Mouse (Mus musculus) midbrain, embryonic 15.5 days (tissue): ENCODE measurements around the gene Plxnc1. TPM values are rescaled to one million over a fixed set of nuclear protein-coding genes. Genes with fewer than 3 reads are reported as not detected.

ENCODE experiments used
- ATAC-seq: fragments of 200-750 bp; cut with Nextera tagmentation; replicated peaks from 2 replicates; pipeline ENCODE4 v1.8.0; 2017; ENCODE audit warnings: moderate TSS enrichment
- H3K27ac ChIP-seq: fragments of 300-500 bp; sonication (generic); 2 replicates; pipeline ENCODE4 v1.5.1; 2015; ENCODE audit warnings: mild to moderate bottlenecking, inconsistent platforms
- H3K27me3 ChIP-seq: fragments of 300-500 bp; sonication (generic); replicated peaks from 2 replicates; pipeline ENCODE4 v1.6.1; 2015; ENCODE audit warnings: inconsistent platforms
- H3K36me3 ChIP-seq: fragments of 300-500 bp; sonication (generic); replicated peaks from 2 replicates; pipeline ENCODE4 v1.6.1; 2015; ENCODE audit warnings: inconsistent platforms
- H3K4me1 ChIP-seq: fragments of 300-500 bp; sonication (generic); 2 replicates; pipeline ENCODE4 v1.6.1; 2015; ENCODE audit warnings: inconsistent platforms
- H3K4me2 ChIP-seq: fragments of 300-500 bp; sonication (generic); 2 replicates; pipeline ENCODE4 v1.6.1; 2015; ENCODE audit warnings: inconsistent platforms, mild to moderate bottlenecking, moderate library complexity
- H3K4me3 ChIP-seq: fragments of 300-500 bp; sonication (generic); 2 replicates; pipeline ENCODE4 v1.5.1; 2015; ENCODE audit warnings: mild to moderate bottlenecking, inconsistent platforms
- H3K9ac ChIP-seq: fragments of 300-500 bp; sonication (generic); 2 replicates; pipeline ENCODE4 v1.6.1; 2015; ENCODE audit warnings: mild to moderate bottlenecking, inconsistent platforms
- H3K9me3 ChIP-seq: fragments of 300-500 bp; sonication (generic); 2 replicates; pipeline ENCODE4 v1.6.1; 2016; ENCODE audit warnings: inconsistent platforms
- WGBS: fragments of 180-500 bp; shearing (Covaris S2); methylation state at CpG from one replicate; pipeline ENCODE4 v1.1.7; 2015; ENCODE audit warnings: mixed read lengths; 5-methylcytosine and 5-hydroxymethylcytosine counted together
- polyA plus RNA-seq: library from polyadenylated mRNA; unstranded; fragments of >200 nt; fragmentation: Nextera tagmentation; extraction: Ambion mirVana; gene quantifications from 2 replicates; pipeline ENCODE4 v1.2.1, GENCODE M21; 2015

Gene Plxnc1
- polyA plus RNA-seq, 1 experiment from 2014 or later, result 18.2 TPM

GRCm38 (mm10) chr10:94850565-94850964 lies 94.1 kb downstream of the Plxnc1 start:
- Histone ChIP-seq H3K4me2 (no peak overlapping the region), H3K36me3 (no peaks in the 10 kb centered on the region; the same call in 1 of the 2 replicates), H3K4me1 (no peaks in the 10 kb centered on the region), H3K9me3 (no peaks in the 10 kb centered on the region), H3K27me3 (no peaks in the 10 kb centered on the region), H3K9ac (no peak overlapping the region), H3K27ac (no peak overlapping the region), H3K4me3 (no peak overlapping the region)
- 66% methylated on average over 4 of the region's 4 CpGs for WGBS
- ATAC-seq, result no peak

- Histone ChIP-seq H3K9ac (no peak overlapping the region), H3K4me1 (no peaks in the 10 kb centered on the region), H3K27ac (no peak overlapping the region), H3K36me3 (no peaks in the 10 kb centered on the region; the same call in 1 of the 2 replicates), H3K4me2 (no peak overlapping the region), H3K4me3 (no peak overlapping the region), H3K27me3 (no peaks in the 10 kb centered on the region), H3K9me3 (no peaks in the 10 kb centered on the region)
- ATAC-seq, result no peak
- WGBS, result 93% methylated on average over 9 of the region's 9 CpGs
These were observed 94.7 kb downstream of the Plxnc1 start for GRCm38 (mm10) chr10:94849930-94850329.

- no peaks in the 10 kb centered on the region for H3K4me1 ChIP-seq
- no peak overlapping the region for H3K9ac ChIP-seq
- ATAC-seq, result no peak
- no peak overlapping the region for H3K4me2 ChIP-seq
- 92% methylated on average over 4 of the region's 4 CpGs for WGBS
- H3K27me3 ChIP-seq, result no peaks in the 10 kb centered on the region
- no peaks in the 10 kb centered on the region for H3K9me3 ChIP-seq
- H3K27ac ChIP-seq, result no peak overlapping the region
- no peaks in the 10 kb centered on the region; the same call in 1 of the 2 replicates for H3K36me3 ChIP-seq
- no peak overlapping the region for H3K4me3 ChIP-seq
These were observed 95.3 kb downstream of the Plxnc1 start for GRCm38 (mm10) chr10:94849360-94849759.

GRCm38 (mm10) chr10:94848344-94848743 lies 96.3 kb downstream of the Plxnc1 start:
- ATAC-seq, result no peak
- 94% methylated on average over 6 of the region's 6 CpGs for WGBS
- H3K4me1 ChIP-seq, result no peaks in the 10 kb centered on the region
- no peaks in the 10 kb centered on the region for H3K9me3 ChIP-seq
- no peaks in the 10 kb centered on the region for H3K27me3 ChIP-seq
- no peak overlapping the region for H3K9ac ChIP-seq
- H3K36me3 ChIP-seq, result no peaks in the 10 kb centered on the region; the same call in 1 of the 2 replicates
- no peak overlapping the region for H3K27ac ChIP-seq
- no peak overlapping the region for H3K4me2 ChIP-seq
- H3K4me3 ChIP-seq, result no peak overlapping the region

GRCm38 (mm10) chr10:94846501-94847105 lies 98.0 kb downstream of the Plxnc1 start:
- WGBS, result 90% methylated on average over 8 of the region's 8 CpGs
- no peak overlapping the region for H3K27ac ChIP-seq
- H3K36me3 ChIP-seq, result peaks cover 8% of the 10 kb centered on the region; the same call in 1 of the 2 replicates
- H3K4me3 ChIP-seq, result no peak overlapping the region
- H3K27me3 ChIP-seq, result no peaks in the 10 kb centered on the region
- ATAC-seq, result no peak
- no peaks in the 10 kb centered on the region for H3K4me1 ChIP-seq
- H3K9me3 ChIP-seq, result no peaks in the 10 kb centered on the region
- no peak overlapping the region for H3K9ac ChIP-seq
- H3K4me2 ChIP-seq, result no peak overlapping the region

GRCm38 (mm10) chr10:94844692-94845091 lies 99.9 kb downstream of the Plxnc1 start:
- Histone ChIP-seq H3K4me3 (no peak overlapping the region), H3K9me3 (no peaks in the 10 kb centered on the region), H3K36me3 (peaks cover 11% of the 10 kb centered on the region; the same call in 1 of the 2 replicates), H3K4me1 (no peaks in the 10 kb centered on the region), H3K27ac (no peak overlapping the region), H3K9ac (no peak overlapping the region), H3K27me3 (no peaks in the 10 kb centered on the region), H3K4me2 (no peak overlapping the region)
- 88% methylated on average over 6 of the region's 6 CpGs for WGBS
- no peak for ATAC-seq

- Histone ChIP-seq H3K27me3 (no peaks in the 10 kb centered on the region), H3K9ac (no peak overlapping the region), H3K4me1 (no peaks in the 10 kb centered on the region), H3K4me2 (no peak overlapping the region), H3K36me3 (peaks cover 17% of the 10 kb centered on the region; the same call in 1 of the 2 replicates), H3K4me3 (no peak overlapping the region), H3K27ac (no peak overlapping the region), H3K9me3 (no peaks in the 10 kb centered on the region)
- no peak for ATAC-seq
- WGBS, result 74% methylated on average over 9 of the region's 9 CpGs
These were observed 108.8 kb downstream of the Plxnc1 start for GRCm38 (mm10) chr10:94835874-94836273.

GRCm38 (mm10) chr10:94829407-94829806 lies 115.2 kb downstream of the Plxnc1 start:
- Histone ChIP-seq H3K4me2 (no peak overlapping the region), H3K4me1 (peaks cover 13% of the 10 kb centered on the region; the same call in 1 of the 2 replicates), H3K4me3 (no peak overlapping the region), H3K36me3 (peaks cover 14% of the 10 kb centered on the region; the same call in 1 of the 2 replicates), H3K9me3 (no peaks in the 10 kb centered on the region), H3K9ac (no peak overlapping the region), H3K27me3 (no peaks in the 10 kb centered on the region), H3K27ac (peak overlapping the region; percentile 72)
- peak; percentile 85 for ATAC-seq
- WGBS, result 46% methylated on average over 6 of the region's 6 CpGs

GRCm38 (mm10) chr10:94828734-94829230 lies 115.9 kb downstream of the Plxnc1 start:
- Histone ChIP-seq H3K27ac (no peak overlapping the region), H3K36me3 (peaks cover 14% of the 10 kb centered on the region; the same call in 1 of the 2 replicates)

GRCm38 (mm10) chr10:94827890-94828733 lies 116.5 kb downstream of the Plxnc1 start:
- no peak for ATAC-seq
- Histone ChIP-seq H3K27me3 (no peaks in the 10 kb centered on the region), H3K9me3 (no peaks in the 10 kb centered on the region), H3K27ac (no peak overlapping the region), H3K4me1 (peaks cover 22% of the 10 kb centered on the region; the same call in 1 of the 2 replicates), H3K4me2 (no peak overlapping the region), H3K36me3 (peaks cover 14% of the 10 kb centered on the region; the same call in 1 of the 2 replicates), H3K4me3 (no peak overlapping the region), H3K9ac (no peak overlapping the region)
- WGBS, result 89% methylated on average over 14 of the region's 14 CpGs

More at GRCm38 (mm10) chr10:94828734-94829230, 115.9 kb downstream of the Plxnc1 start:
- H3K4me2 ChIP-seq, result no peak overlapping the region
- no peak overlapping the region for H3K4me3 ChIP-seq
- no peaks in the 10 kb centered on the region for H3K27me3 ChIP-seq
- no peaks in the 10 kb centered on the region for H3K9me3 ChIP-seq
- no peak overlapping the region for H3K9ac ChIP-seq
- no peak for ATAC-seq
- H3K4me1 ChIP-seq, result peaks cover 19% of the 10 kb centered on the region; the same call in 1 of the 2 replicates
- 93% methylated on average over 7 of the region's 7 CpGs for WGBS

GRCm38 (mm10) chr10:94827325-94827724 lies 117.3 kb downstream of the Plxnc1 start:
- Histone ChIP-seq H3K27me3 (no peaks in the 10 kb centered on the region), H3K4me1 (peaks cover 22% of the 10 kb centered on the region; the same call in 1 of the 2 replicates), H3K9me3 (no peaks in the 10 kb centered on the region), H3K9ac (no peak overlapping the region), H3K27ac (no peak overlapping the region), H3K4me3 (no peak overlapping the region), H3K36me3 (peaks cover 7% of the 10 kb centered on the region; the same call in 1 of the 2 replicates), H3K4me2 (no peak overlapping the region)
- 86% methylated on average over 10 of the region's 10 CpGs for WGBS
- ATAC-seq, result no peak

GRCm38 (mm10) chr10:94826436-94826835 lies 118.2 kb downstream of the Plxnc1 start:
- Histone ChIP-seq H3K9ac (no peak overlapping the region), H3K27ac (no peak overlapping the region), H3K27me3 (no peaks in the 10 kb centered on the region), H3K4me2 (no peak overlapping the region), H3K36me3 (peaks cover 4% of the 10 kb centered on the region; the same call in 1 of the 2 replicates), H3K4me1 (peaks cover 22% of the 10 kb centered on the region; the same call in 1 of the 2 replicates), H3K9me3 (no peaks in the 10 kb centered on the region), H3K4me3 (no peak overlapping the region)
- no peak for ATAC-seq
- 90% methylated on average over 12 of the region's 12 CpGs for WGBS
